Mouse (Mus musculus) MEL (cell line): ENCODE data around the gene Serpina3k.

Experiments
- CTCF ChIP-seq, 3 experiments: IDR thresholded peaks in 2 of 3; conservative IDR thresholded peaks in 1 of 3; 2 replicates each; pipeline ENCODE4 v1.5.1; 2011 to 2012; ENCODE audit warnings: low read length in 3 of 3, low read depth in 2 of 3, mild to moderate bottlenecking in 2 of 3, improper control_type of control experiment in 1 of 3, inconsistent platforms in 1 of 3, mixed read lengths in 1 of 3, moderate library complexity in 1 of 3; ENCODE audit not compliant: control insufficient read depth in 1 of 3, insufficient read depth in 1 of 3, poor library complexity in 1 of 3, severe bottlenecking in 1 of 3
- E2F4 ChIP-seq: IDR thresholded peaks from 2 replicates; pipeline ENCODE4 v1.6.1; 2011; ENCODE audit warnings: low read depth, low read length, improper control_type of control experiment, borderline replicate concordance
- ELF1 ChIP-seq: IDR thresholded peaks from 2 replicates; pipeline ENCODE4 v1.6.1; 2014; ENCODE audit warnings: low read depth, mild to moderate bottlenecking, inconsistent platforms, low read length, improper control_type of control experiment, moderate library complexity
- EP300 ChIP-seq, 2 experiments: IDR thresholded peaks; 2 replicates each; pipeline ENCODE4 v1.6.1; 2011; ENCODE audit warnings: improper control_type of control experiment in 2 of 2, low read length in 2 of 2, low read depth in 1 of 2, mild to moderate bottlenecking in 1 of 2
- GATA1 ChIP-seq: IDR thresholded peaks from 2 replicates; pipeline ENCODE4 v1.6.1; 2011; ENCODE audit warnings: low read depth, low read length, improper control_type of control experiment
- HCFC1 ChIP-seq: IDR thresholded peaks from 2 replicates; pipeline ENCODE4 v1.6.1; 2012; ENCODE audit warnings: low read depth, mild to moderate bottlenecking, inconsistent platforms, low read length, improper control_type of control experiment, moderate library complexity
- MAX ChIP-seq: IDR thresholded peaks from 2 replicates; pipeline ENCODE4 v1.6.1; 2011; ENCODE audit warnings: low read length, improper control_type of control experiment
- POLR2A ChIP-seq, 2 experiments: IDR thresholded peaks; 2 replicates each; pipeline ENCODE4 v1.6.1; 2011 to 2012; ENCODE audit warnings: low read length in 2 of 2, mild to moderate bottlenecking in 2 of 2, control low read depth in 1 of 2, improper control_type of control experiment in 1 of 2, low read depth in 1 of 2, moderate library complexity in 1 of 2; ENCODE audit not compliant: control insufficient read depth in 1 of 2, insufficient read depth in 1 of 2, poor library complexity in 1 of 2
- POLR2AphosphoS5 ChIP-seq: IDR thresholded peaks from 2 replicates; pipeline ENCODE4 v1.6.1; 2012; ENCODE audit warnings: low read depth, borderline replicate concordance, mild to moderate bottlenecking, inconsistent platforms, low read length, moderate library complexity, mixed read lengths
- RAD21 ChIP-seq: IDR thresholded peaks from 2 replicates; pipeline ENCODE4 v1.6.1; 2011; ENCODE audit warnings: mild to moderate bottlenecking, low read depth, low read length, improper control_type of control experiment
- TBP ChIP-seq: IDR thresholded peaks from 2 replicates; pipeline ENCODE4 v1.8.0; 2011; ENCODE audit warnings: low read depth, low read length, improper control_type of control experiment
- UBTF ChIP-seq: IDR thresholded peaks from 2 replicates; pipeline ENCODE4 v1.6.1; 2012; ENCODE audit warnings: low read depth, mild to moderate bottlenecking, inconsistent platforms, low read length, improper control_type of control experiment, moderate library complexity, borderline replicate concordance; ENCODE audit not compliant: insufficient read depth
- USF1 ChIP-seq: IDR thresholded peaks from 2 replicates; pipeline ENCODE4 v1.6.1; 2014; ENCODE audit warnings: low read depth, mild to moderate bottlenecking, inconsistent platforms, low read length, improper control_type of control experiment, moderate library complexity
- ZC3H11A ChIP-seq: IDR thresholded peaks from 2 replicates; pipeline ENCODE4 v1.6.1; 2012; ENCODE audit warnings: low read depth, mild to moderate bottlenecking, inconsistent platforms, low read length, improper control_type of control experiment

DNA sequence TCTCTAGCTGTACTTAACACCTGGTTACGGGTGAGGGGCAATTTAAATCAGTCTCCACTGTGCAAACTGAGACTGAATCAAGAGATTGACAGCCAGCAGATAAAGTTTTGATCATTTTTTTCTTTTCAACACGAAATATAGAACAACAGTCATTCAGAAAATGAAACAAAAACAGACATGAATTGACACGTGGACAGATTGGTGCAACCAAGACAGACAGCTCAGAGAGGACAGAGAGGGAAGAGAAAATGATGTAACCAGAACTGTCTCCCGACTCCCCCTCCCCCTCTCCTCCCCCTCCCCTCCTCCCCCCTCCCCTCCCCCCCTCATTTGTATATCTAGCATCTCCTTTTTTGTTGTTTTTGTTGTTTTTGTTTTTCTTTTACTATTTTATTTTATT is 48.4 kb upstream of the Serpina3k start:
- TF ChIP-seq ELF1 = no peak
- no peak for TF ChIP-seq POLR2A (IDR thresholded peaks at IDR 0.05; ENCODE audit: control insufficient read depth in 1 of 2, insufficient read depth in 1 of 2, low read depth in 1 of 2, low read length in 2 of 2, poor library complexity in 1 of 2)
- TF ChIP-seq TBP = no peak
- no peak for TF ChIP-seq MAX
- TF ChIP-seq CTCF (IDR thresholded peaks at IDR 0.05 in 2 of 3, conservative IDR thresholded peaks at IDR 0.05 in 1 of 3; ENCODE audit: control insufficient read depth in 1 of 3, insufficient read depth in 1 of 3, low read depth in 2 of 3, low read length in 3 of 3, poor library complexity in 1 of 3, severe bottlenecking in 1 of 3) = no peak
- no peak for TF ChIP-seq E2F4
- no peak for TF ChIP-seq USF1
- no peak for TF ChIP-seq EP300 (IDR thresholded peaks at IDR 0.05; ENCODE audit: low read depth in 1 of 2, low read length in 2 of 2)
- TF ChIP-seq POLR2AphosphoS5 = no peak
- no peak for TF ChIP-seq RAD21
- no peak for TF ChIP-seq UBTF
- no peak for TF ChIP-seq ZC3H11A
- TF ChIP-seq GATA1 = no peak
- no peak for TF ChIP-seq HCFC1
